Comparison of ENCODE assay signal across 8 mouse cellular contexts in the genomic region with DNA sequence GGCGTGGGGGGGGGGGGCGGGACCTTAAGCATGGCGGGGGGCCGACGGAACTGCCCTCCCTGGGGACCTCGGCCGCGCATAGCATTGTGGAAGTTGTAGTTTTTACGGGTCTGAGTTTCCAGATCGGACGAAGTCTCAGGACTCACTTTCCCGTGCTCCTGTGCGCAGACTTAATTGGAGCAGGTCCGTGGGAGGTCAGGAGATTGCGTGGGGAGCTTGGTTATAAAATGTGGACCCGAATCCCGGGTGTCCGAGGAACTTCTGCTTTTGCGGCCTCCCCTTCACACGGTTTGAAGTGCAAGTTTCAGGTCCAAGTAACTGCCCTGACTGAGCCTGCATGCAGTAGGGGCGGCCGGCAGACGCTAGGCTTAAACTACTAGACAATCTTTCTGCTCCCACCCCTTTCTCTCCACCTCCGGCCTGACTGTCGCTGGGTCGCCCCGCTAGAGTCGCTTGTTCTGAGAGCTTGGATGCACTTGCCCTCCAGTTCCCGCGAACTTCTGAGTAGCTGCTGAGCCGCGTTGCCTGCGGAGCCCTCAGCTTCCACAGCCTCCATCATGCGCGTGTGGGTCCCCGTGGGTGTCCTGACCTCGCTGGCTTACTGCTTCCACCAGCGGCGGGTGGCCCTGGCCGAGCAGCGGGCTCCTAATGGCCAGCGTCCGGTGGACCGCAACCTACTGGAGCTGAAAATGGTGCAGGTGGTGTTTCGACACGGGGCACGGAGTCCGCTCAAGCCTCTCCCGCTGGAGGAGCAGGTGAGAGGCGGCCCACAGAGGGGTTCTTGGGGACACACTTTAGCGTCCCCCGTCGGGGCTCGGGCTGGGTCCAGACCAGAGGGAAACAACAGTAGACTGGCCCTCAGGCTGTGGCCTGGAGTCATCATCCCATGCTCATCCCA. TPM values are rescaled to one million over a fixed set of nuclear protein-coding genes. Genes with fewer than 3 reads are reported as not detected.
DNase-seq lines count a peak whose midpoint lies in the region; ATAC-seq lines count a peak whose summit lies in the region.

A gene (plus strand): TSS at position 167 of the 898 bp plus-strand sequence.

- under 1% methylated on average over 53 of the region's 54 CpGs for WGBS in heart, embryonic 13.5 days
- WGBS in liver, embryonic 12.5 days (ENCODE audit: insufficient replicate concordance): under 1% methylated on average over 54 of the region's 54 CpGs
- under 1% methylated on average over 54 of the region's 54 CpGs for WGBS in stomach, embryonic 15.5 days

- peak within 1 kb of the TSS; percentile 87 for H3K9ac ChIP-seq in heart, embryonic 13.5 days
- peak within 1 kb of the TSS; percentile 83 for H3K9ac ChIP-seq in liver, embryonic 12.5 days
- H3K9ac ChIP-seq in stomach, embryonic 15.5 days: peak within 1 kb of the TSS; percentile 27

- peak; percentile 85 for ATAC-seq in erythroid progenitor cell, adult 5-6 weeks (replicated peaks; ENCODE audit: low FRiP score, poor library complexity, severe bottlenecking)
- ATAC-seq in heart, embryonic 13.5 days (ENCODE audit: extremely low read depth, insufficient number of reproducible peaks, low FRiP score, low TSS enrichment): peak; percentile 85
- ATAC-seq in liver, embryonic 12.5 days: peak; percentile 93
- peak; percentile 93 for ATAC-seq in stomach, embryonic 15.5 days (ENCODE audit: insufficient read depth, low FRiP score, low read depth)

- no peaks in the 10 kb centered on the region for H3K27me3 ChIP-seq in heart, embryonic 13.5 days (replicated peaks)
- H3K27me3 ChIP-seq in liver, embryonic 12.5 days (replicated peaks): no peaks in the 10 kb centered on the region
- H3K27me3 ChIP-seq in stomach, embryonic 15.5 days (replicated peaks): no peaks in the 10 kb centered on the region

- H3K36me3 ChIP-seq in heart, embryonic 13.5 days: peaks cover 5% of the 10 kb centered on the region
- peaks cover 4% of the 10 kb centered on the region; the same call in 1 of the 2 replicates for H3K36me3 ChIP-seq in liver, embryonic 12.5 days
- no peaks in the 10 kb centered on the region for H3K36me3 ChIP-seq in stomach, embryonic 15.5 days

- peak within 1 kb of the TSS; percentile 79 for H3K4me3 ChIP-seq in heart, embryonic 13.5 days
- H3K4me3 ChIP-seq in liver, embryonic 12.5 days: peak within 1 kb of the TSS; percentile 80
- H3K4me3 ChIP-seq in stomach, embryonic 15.5 days (replicated peaks): peak within 1 kb of the TSS; percentile 57

- peaks cover 27% of the 10 kb centered on the region for H3K4me1 ChIP-seq in heart, embryonic 13.5 days
- H3K4me1 ChIP-seq in liver, embryonic 12.5 days: peaks cover 30% of the 10 kb centered on the region
- 0 out of 2 replicates have a peak, but pooled peaks cover 4% of the 10 kb centered on the region for H3K4me1 ChIP-seq in stomach, embryonic 15.5 days

- peak; percentile 90 for DNase-seq in CD4-positive helper T cell, adult 2 months (ENCODE audit: low read depth, low spot score)
- peak; percentile 79 for DNase-seq in brain, embryonic 18.5 days (ENCODE audit: low read depth, low spot score)
- DNase-seq in kidney, postnatal 10 days: peak; percentile 94
- DNase-seq in natural killer cell, adult 2 months (ENCODE audit: low spot score in 2 of 2): peak; percentile 78 to 84

- peak within 1 kb of the TSS; percentile 82 for H3K4me2 ChIP-seq in heart, embryonic 13.5 days
- H3K4me2 ChIP-seq in liver, embryonic 12.5 days: peak within 1 kb of the TSS; percentile 91
- peak within 1 kb of the TSS; percentile 61 for H3K4me2 ChIP-seq in stomach, embryonic 15.5 days

- H3K27ac ChIP-seq in heart, embryonic 13.5 days (replicated peaks): peak within 1 kb of the TSS; percentile 80
- H3K27ac ChIP-seq in liver, embryonic 12.5 days: peak within 1 kb of the TSS; percentile 78
- H3K27ac ChIP-seq in stomach, embryonic 15.5 days: peak within 1 kb of the TSS; percentile 79

- no peaks in the 10 kb centered on the region for H3K9me3 ChIP-seq in heart, embryonic 13.5 days
- no peaks in the 10 kb centered on the region for H3K9me3 ChIP-seq in liver, embryonic 12.5 days (replicated peaks)
- no peaks in the 10 kb centered on the region for H3K9me3 ChIP-seq in stomach, embryonic 15.5 days

RNA-seq across cellular contexts. Expression of the gene that starts here (rescaled TPM):
- total RNA-seq in erythroid progenitor cell, adult 5-6 weeks (2015; ENCODE audit: low replicate concordance): 8.3 and 13.8 TPM in 2 replicates
- 7.2 and 9.9 TPM in 2 replicates for total RNA-seq in erythroid progenitor cell, adult 5-6 weeks (2017; ENCODE audit: low replicate concordance)
- 53.0 and 61.0 TPM in 2 replicates for polyA plus RNA-seq in heart, embryonic 13.5 days (2015; fragmentation: Nextera tagmentation; extraction: Ambion mirVana)
- polyA plus RNA-seq in liver, embryonic 12.5 days (2016; fragmentation: Nextera tagmentation; extraction: Ambion mirVana): 22.8 and 24.5 TPM in 2 replicates
- polyA plus RNA-seq in stomach, embryonic 15.5 days (2015; fragmentation: Nextera tagmentation; extraction: Ambion mirVana): 46.9 and 50.7 TPM in 2 replicates

Comparison
In these comparisons a context has a peak if more than half of its experiments do, and no peak if none do; other contexts are left out.
1. Peak in every context shown above with its lines: DNase-seq, ATAC-seq, H3K4me3 ChIP-seq and H3K27ac ChIP-seq.
2. H3K9ac ChIP-seq: peak in every context shown above with its lines; median percentile 87 in heart, embryonic 13.5 days; 83 in liver, embryonic 12.5 days; 27 in stomach, embryonic 15.5 days.